Comparison of ENCODE assay signal across 19 mouse cellular contexts in the genomic region with DNA sequence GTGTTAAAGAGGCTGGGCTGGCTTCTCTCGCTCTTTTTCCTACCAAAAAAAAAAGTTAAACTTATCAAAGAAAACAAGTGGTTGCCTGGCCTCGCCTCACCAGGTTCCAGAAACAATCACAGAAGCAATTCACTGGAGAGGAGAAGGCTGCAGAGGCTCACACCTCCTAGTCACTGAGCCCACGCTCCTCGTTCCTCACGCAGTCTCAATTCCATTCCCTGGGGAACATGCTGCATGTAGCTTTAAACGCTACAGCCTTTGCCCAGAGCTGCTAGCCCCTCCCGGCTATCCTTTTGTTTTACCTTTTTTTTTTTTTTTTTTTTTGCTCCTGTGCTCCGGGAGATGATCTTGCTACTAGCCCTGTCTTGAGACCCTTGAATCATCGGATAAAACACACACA. TPM values are rescaled to one million over a fixed set of nuclear protein-coding genes. Genes with fewer than 3 reads are reported as not detected.
DNase-seq lines count a peak whose midpoint lies in the region; ATAC-seq and TF ChIP-seq lines count a peak whose summit lies in the region.
"Had no signal": no experiment of that assay in that cellular context is flagged by ENCODE, and none has a peak within 500 bp of the region (broad histone marks: within the 10 kb centered on the region; RNA-seq: fewer than 3 reads in every experiment).

No protein-coding gene starts in this region.

- intact Hi-C loops in left cerebral cortex, adult 2 months (cut with DNase I), result no loop called here

- H3K9me3 ChIP-seq in heart, embryonic 11.5 days (replicated peaks; ENCODE audit: control insufficient read depth, low read length), result no peaks in the 10 kb centered on the region
- no peaks in the 10 kb centered on the region for H3K9me3 ChIP-seq in lung, embryonic 16.5 days (ENCODE audit: control insufficient read depth, low read length)
- no peaks in the 10 kb centered on the region for H3K9me3 ChIP-seq in midbrain, embryonic 16.5 days (replicated peaks; ENCODE audit: control insufficient read depth, low read length, poor library complexity, severe bottlenecking)
- H3K9me3 ChIP-seq: neural tube, embryonic 13.5 days; stomach, embryonic 15.5 days had no signal

- WGBS in heart, embryonic 11.5 days (ENCODE audit: insufficient replicate concordance), result 5% methylated on average over 9 of the region's 9 CpGs
- WGBS in lung, embryonic 16.5 days, result 6% methylated on average over 9 of the region's 9 CpGs
- 10% methylated on average over 9 of the region's 9 CpGs for WGBS in lung, adult 2 months
- WGBS in midbrain, embryonic 16.5 days, result 6% methylated on average over 9 of the region's 9 CpGs

- H3K36me3 ChIP-seq in heart, embryonic 11.5 days (ENCODE audit: control insufficient read depth, insufficient read depth, low read length), result no peaks in the 10 kb centered on the region
- no peaks in the 10 kb centered on the region for H3K36me3 ChIP-seq in lung, embryonic 16.5 days (ENCODE audit: control insufficient read depth, insufficient read depth, low read length)
- no peaks in the 10 kb centered on the region for H3K36me3 ChIP-seq in midbrain, embryonic 16.5 days (ENCODE audit: control insufficient read depth, insufficient read depth, low read length)
- H3K36me3 ChIP-seq: neural tube, embryonic 13.5 days; stomach, embryonic 15.5 days had no signal

- ATAC-seq in heart, embryonic 11.5 days (replicated peaks; ENCODE audit: insufficient number of reproducible peaks, low FRiP score, low TSS enrichment), result no peak
- no peak for ATAC-seq in lung, embryonic 16.5 days (ENCODE audit: low read depth)
- no peak for ATAC-seq in midbrain, embryonic 16.5 days

- DNase-seq in heart, adult 8-10 months (ENCODE audit: low spot score), result no peak
- no peak for DNase-seq in lung, adult 2 months
- DNase-seq in embryo, embryonic 11 days, result peak; percentile 53
- no peak for DNase-seq in left cerebral cortex, adult 2 months (ENCODE audit: extremely low spot score in 1 of 2, low spot score in 2 of 2)
- DNase-seq: adrenal gland, postnatal 36 days; cerebellum, adult 9-11 months; kidney, adult 2 months; kidney, postnatal 4 days; lung, embryonic 14.5 days; right cerebral cortex, postnatal 14 days had no signal

- peak overlapping the region; percentile 34 for H3K4me2 ChIP-seq in heart, embryonic 11.5 days
- H3K4me2 ChIP-seq in lung, embryonic 16.5 days (ENCODE audit: low read depth, low read length), result 0 out of 2 replicates have a peak overlapping the region, but pooled peaks have one; percentile 6
- H3K4me2 ChIP-seq in midbrain, embryonic 16.5 days (ENCODE audit: low read length), result peak overlapping the region; percentile 19; the same call in 1 of the 2 replicates
- H3K4me2 ChIP-seq: lung, embryonic 14.5 days; neural tube, embryonic 13.5 days; stomach, embryonic 15.5 days had no signal

- H3K4me1 ChIP-seq in heart, embryonic 11.5 days (ENCODE audit: control insufficient read depth, insufficient read depth, low read length), result peaks cover 4% of the 10 kb centered on the region; the same call in 1 of the 2 replicates
- H3K4me1 ChIP-seq in lung, embryonic 16.5 days (replicated peaks; ENCODE audit: control insufficient read depth, insufficient read depth, low read length), result no peaks in the 10 kb centered on the region
- no peaks in the 10 kb centered on the region for H3K4me1 ChIP-seq in lung, adult 2 months (ENCODE audit: control insufficient read depth, insufficient read depth, low read length)
- H3K4me1 ChIP-seq in midbrain, embryonic 16.5 days (ENCODE audit: control insufficient read depth, insufficient read depth, low read length), result peaks cover 8% of the 10 kb centered on the region; the same call in 1 of the 2 replicates
- H3K4me1 ChIP-seq: stomach, embryonic 15.5 days had no signal

- no peak overlapping the region for H3K27ac ChIP-seq in heart, embryonic 11.5 days (ENCODE audit: low read depth, low read length)
- H3K27ac ChIP-seq in lung, embryonic 16.5 days (ENCODE audit: low read length), result no peak overlapping the region
- no peak overlapping the region for H3K27ac ChIP-seq in midbrain, embryonic 16.5 days (ENCODE audit: low read length)
- no peak overlapping the region for H3K27ac ChIP-seq in left cerebral cortex, adult 2 months
- H3K27ac ChIP-seq: macrophage; neural tube, embryonic 13.5 days; stomach, embryonic 15.5 days had no signal

- H3K27me3 ChIP-seq in heart, embryonic 11.5 days (ENCODE audit: control insufficient read depth, insufficient read depth, low read length), result no peaks in the 10 kb centered on the region
- no peaks in the 10 kb centered on the region for H3K27me3 ChIP-seq in lung, embryonic 16.5 days (ENCODE audit: control insufficient read depth, insufficient read depth, low read depth, low read length)
- H3K27me3 ChIP-seq in midbrain, embryonic 16.5 days (ENCODE audit: control insufficient read depth, insufficient read depth, low read depth, low read length), result peaks cover 2% of the 10 kb centered on the region; the same call in 1 of the 2 replicates
- H3K27me3 ChIP-seq: neural tube, embryonic 13.5 days; stomach, embryonic 15.5 days had no signal

- H3K4me3 ChIP-seq in heart, embryonic 11.5 days (ENCODE audit: low read depth, low read length), result no peak overlapping the region
- H3K4me3 ChIP-seq in lung, embryonic 16.5 days (ENCODE audit: low read length), result no peak overlapping the region
- H3K4me3 ChIP-seq in lung, adult 2 months (replicated peaks; ENCODE audit: extremely low read depth, low read depth, low read length), result no peak overlapping the region
- H3K4me3 ChIP-seq in midbrain, embryonic 16.5 days (ENCODE audit: low read depth, low read length), result no peak overlapping the region
- H3K4me3 ChIP-seq in left cerebral cortex, adult 2 months, result no peak overlapping the region
- H3K4me3 ChIP-seq: neural tube, embryonic 13.5 days; stomach, embryonic 15.5 days had no signal

- TF ChIP-seq CTCF in lung, adult 2 months (IDR thresholded peaks at IDR 0.05; ENCODE audit: insufficient read depth, low read length), result no peak
- TF ChIP-seq CTCF in left cerebral cortex, adult 2 months (IDR thresholded peaks at IDR 0.05), result no peak

- TF ChIP-seq POLR2A in lung, adult 2 months (IDR thresholded peaks at IDR 0.05; ENCODE audit: borderline replicate concordance, extremely low read depth, low read depth, low read length), result no peak

- no peak overlapping the region for H3K9ac ChIP-seq in heart, embryonic 11.5 days (ENCODE audit: low read depth, low read length)
- H3K9ac ChIP-seq in lung, embryonic 16.5 days (ENCODE audit: low read length), result no peak overlapping the region
- no peak overlapping the region for H3K9ac ChIP-seq in midbrain, embryonic 16.5 days (ENCODE audit: low read depth, low read length)
- H3K9ac ChIP-seq: lung, embryonic 14.5 days; neural tube, embryonic 13.5 days; stomach, embryonic 15.5 days had no signal

RNA-seq across cellular contexts. Expression of a gene that starts 31.6 kb away (rescaled TPM):
- 0.07 and 0.08 TPM in 2 replicates for polyA plus RNA-seq in heart, embryonic 11.5 days (2014; fragmentation: Nextera tagmentation; extraction: Ambion mirVana)
- total RNA-seq in heart, adult 8-10 months (2022), result not detected
- 0.69 and 0.98 TPM in 2 replicates for polyA plus RNA-seq in lung, embryonic 16.5 days (2015; fragmentation: Nextera tagmentation; extraction: Ambion mirVana)
- 5.3 and 5.5 TPM in 2 replicates for polyA plus RNA-seq in lung, adult 2 months (2012; rRNA removed)
- polyA plus RNA-seq in midbrain, embryonic 16.5 days (2015; fragmentation: Nextera tagmentation; extraction: Ambion mirVana), result 2.8 and 3.3 TPM in 2 replicates
- total RNA-seq in left cerebral cortex, adult 2 months (2021), result 10 to 100 TPM; 57.7 to 59.9 TPM
- total RNA-seq: liver, adult 2 months had no signal
- polyA plus RNA-seq: C2C12; kidney, adult 2 months; liver, adult 2 months; macrophage; spleen, adult 2 months had no signal
